Mouse (Mus musculus) WW6 (cell line): Measurements from ENCODE around the gene Cdh12.

Experiments
- DNase-seq: peaks from one replicate; pipeline ENCODE4 v3.0.0-alpha.2; 2013; ENCODE audit warnings: low read depth, low spot score

The Cdh12 gene

GRCm38 (mm10) chr15:20696229-20696628, 247.2 kb downstream of the Cdh12 start:
- no peak for DNase-seq

DNA sequence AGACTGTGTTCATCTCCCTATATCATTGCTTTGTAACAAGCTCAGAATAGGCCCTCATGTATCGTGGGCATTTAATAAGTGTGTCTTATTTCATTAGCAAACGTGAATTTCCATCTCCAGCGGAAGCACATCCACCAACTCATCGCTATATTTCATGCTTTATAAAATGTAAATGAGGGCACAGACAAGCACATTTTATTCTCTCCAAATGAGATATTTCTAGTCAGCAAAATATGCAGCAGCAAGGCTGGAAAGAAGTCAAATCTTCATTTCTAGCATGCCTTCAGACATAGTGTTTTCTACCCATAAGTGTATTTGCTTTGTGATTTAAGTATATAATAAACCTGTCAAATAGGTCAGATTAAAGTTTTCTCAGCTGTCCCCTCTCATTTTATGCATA, 262.8 kb downstream of the Cdh12 start:
- no peak for DNase-seq

- no peak for DNase-seq
Measured at GRCm38 (mm10) chr15:20772289-20772688, 323.2 kb downstream of the Cdh12 start.

- DNase-seq, result no peak
Measured at GRCm38 (mm10) chr15:20773423-20773822, 324.4 kb downstream of the Cdh12 start.

GRCm38 (mm10) chr15:20796999-20797398, 347.9 kb downstream of the Cdh12 start:
- DNase-seq, result no peak

DNA sequence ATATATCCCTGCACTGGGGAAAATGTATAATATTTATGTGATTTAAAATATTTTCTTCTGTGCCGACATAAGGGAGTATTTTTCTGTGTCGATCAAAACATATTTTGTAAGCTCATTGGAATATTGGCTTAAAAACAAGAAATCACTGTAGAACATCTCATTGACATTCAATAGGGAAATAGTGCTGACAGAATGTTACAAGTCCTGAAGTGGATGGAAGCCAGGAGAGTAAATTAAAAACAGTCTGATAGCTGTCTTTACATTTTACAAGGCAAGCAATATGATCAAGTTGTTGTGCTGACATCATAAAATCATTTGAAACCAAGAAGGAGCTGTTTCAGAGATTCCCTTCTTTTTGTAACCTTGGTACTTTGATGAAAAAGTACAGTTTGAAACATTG, 349.5 kb downstream of the Cdh12 start:
- no peak for DNase-seq

DNA sequence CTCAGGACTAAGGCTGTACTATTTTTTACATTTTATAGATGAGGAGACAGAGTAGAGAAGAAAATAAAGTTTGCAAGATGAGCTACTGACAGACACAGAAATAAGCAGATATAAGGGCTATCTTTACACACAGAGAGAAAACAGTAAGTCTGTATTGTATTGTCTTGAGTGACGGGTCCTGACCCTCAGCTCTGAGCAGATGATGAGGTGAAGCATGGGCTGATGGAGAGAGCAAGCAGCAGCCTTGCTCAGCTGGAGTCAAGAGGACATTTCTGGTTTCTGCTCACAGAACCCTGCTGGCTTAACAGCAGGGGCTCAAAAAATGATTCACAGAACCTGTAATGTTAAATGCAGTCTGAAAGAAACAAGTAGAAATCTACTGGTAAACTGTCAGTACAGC, 386.8 kb downstream of the Cdh12 start:
- DNase-seq, result no peak

DNA sequence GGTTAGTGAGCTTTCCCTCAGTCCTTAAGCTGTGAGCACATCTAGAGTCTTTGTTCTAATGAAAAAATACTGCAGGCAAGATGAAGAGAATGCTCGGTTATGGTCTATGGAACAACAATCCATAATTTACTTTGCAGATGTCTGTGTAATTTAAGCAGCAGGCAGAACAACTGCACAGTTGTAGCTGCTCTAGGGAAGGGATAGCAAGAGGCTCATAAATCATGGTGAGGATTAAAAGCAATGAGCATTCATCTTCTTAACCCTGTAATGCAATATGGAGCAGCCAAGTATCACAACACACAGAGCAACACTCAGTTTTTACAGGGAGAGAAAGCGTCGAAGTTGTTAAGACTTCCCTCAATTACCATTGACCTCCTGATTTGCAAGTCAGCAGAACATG, 387.9 kb downstream of the Cdh12 start:
- DNase-seq, result no peak

DNA sequence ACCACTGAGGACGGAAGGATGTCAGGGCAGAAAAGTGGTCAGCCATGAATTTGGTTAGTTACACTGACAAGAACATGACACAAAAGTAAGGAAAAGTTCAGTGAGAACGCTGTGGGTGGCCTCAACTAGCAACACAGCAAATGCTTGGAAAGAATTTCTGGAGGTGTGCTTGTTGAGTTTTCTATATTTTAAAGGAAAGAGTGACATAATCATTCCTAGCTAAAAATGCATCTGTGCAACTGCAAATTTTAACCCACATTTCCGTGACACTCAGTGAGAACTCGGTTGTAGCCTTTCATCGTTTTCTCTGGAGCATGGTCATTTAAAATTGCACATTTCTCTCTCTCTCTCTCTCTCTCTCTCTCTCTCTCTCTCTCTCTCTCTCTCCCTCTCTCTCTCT, 392.4 kb downstream of the Cdh12 start:
- no peak for DNase-seq

- no peak for DNase-seq
Measured at GRCm38 (mm10) chr15:20863076-20863475, 414.0 kb downstream of the Cdh12 start.

GRCm38 (mm10) chr15:20872518-20872917, 423.5 kb downstream of the Cdh12 start:
- no peak for DNase-seq

- no peak for DNase-seq
Measured at GRCm38 (mm10) chr15:20876993-20877392, 427.9 kb downstream of the Cdh12 start.

- DNase-seq, result no peak
Measured at GRCm38 (mm10) chr15:20893471-20893870, 444.4 kb downstream of the Cdh12 start.

- no peak for DNase-seq
Measured at GRCm38 (mm10) chr15:20902568-20902967, 453.5 kb downstream of the Cdh12 start.

- no peak for DNase-seq
Measured at GRCm38 (mm10) chr15:20928221-20928620, 479.2 kb downstream of the Cdh12 start.

GRCm38 (mm10) chr15:20944000-20944399, 494.9 kb downstream of the Cdh12 start:
- DNase-seq, result no peak

GRCm38 (mm10) chr15:20967463-20967862, 518.4 kb downstream of the Cdh12 start:
- DNase-seq, result no peak

GRCm38 (mm10) chr15:20971041-20971440, 522.0 kb downstream of the Cdh12 start:
- no peak for DNase-seq

GRCm38 (mm10) chr15:21000541-21000940, 551.5 kb downstream of the Cdh12 start:
- DNase-seq, result no peak

GRCm38 (mm10) chr15:21007931-21008330, 558.9 kb downstream of the Cdh12 start:
- no peak for DNase-seq

GRCm38 (mm10) chr15:21008487-21008886, 559.4 kb downstream of the Cdh12 start:
- no peak for DNase-seq

DNA sequence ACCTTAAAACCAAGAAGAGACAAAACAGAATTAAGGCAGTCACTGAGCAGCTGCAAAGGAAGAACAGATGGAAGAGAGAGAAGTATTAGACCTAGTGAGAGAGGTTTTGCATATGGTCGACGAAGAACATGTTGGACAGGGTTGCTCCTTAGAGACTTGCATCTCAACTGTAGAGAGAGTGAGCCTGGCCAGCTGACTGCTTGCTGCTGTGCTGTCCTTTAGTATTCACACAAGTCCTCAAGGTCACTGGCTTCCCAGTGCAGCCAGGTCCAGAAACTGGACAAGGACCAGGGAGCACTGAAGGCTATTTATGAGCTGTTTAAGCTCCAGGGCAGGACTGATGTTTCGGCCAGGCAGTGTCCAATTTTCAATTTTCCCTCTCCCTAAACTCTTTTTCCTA, 559.9 kb downstream of the Cdh12 start:
- DNase-seq, result no peak

DNA sequence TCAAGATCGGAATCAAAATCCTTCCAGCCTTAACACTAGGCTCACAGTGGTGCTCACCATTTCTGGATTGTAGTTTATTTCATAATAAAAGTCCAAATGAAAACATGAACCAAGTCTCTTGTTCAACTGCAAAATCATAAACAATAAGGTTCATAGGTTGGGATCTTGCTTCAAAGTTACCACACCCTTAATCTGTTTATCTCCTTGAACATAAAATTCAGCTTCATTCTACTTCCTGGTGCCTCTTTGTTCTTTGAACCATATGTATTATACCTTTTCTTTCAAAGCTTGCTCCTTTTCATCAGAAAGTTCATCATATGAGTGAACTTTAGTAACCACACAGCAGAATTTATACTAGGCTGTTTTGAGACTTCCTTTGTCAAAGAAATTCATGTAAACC, 614.6 kb downstream of the Cdh12 start:
- DNase-seq, result no peak

- DNase-seq, result no peak
Measured at GRCm38 (mm10) chr15:21069264-21069663, 620.2 kb downstream of the Cdh12 start.

DNA sequence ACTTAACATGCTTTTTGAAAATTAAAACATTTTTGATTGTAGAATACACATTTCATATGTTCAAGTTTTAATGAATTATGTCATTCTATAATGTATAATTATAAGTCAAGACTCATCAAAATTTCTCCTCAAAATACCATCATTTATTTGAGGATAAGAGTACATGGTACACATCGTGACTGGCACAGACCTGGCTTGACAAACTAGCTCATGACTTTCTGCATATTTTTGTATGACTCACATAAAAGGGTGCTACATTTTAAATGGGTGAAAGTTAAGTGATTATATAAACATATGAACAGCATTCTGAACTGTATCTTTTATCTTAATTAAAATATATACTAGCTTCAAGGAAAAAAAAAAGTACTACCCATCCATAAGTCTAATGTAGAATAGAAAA, 643.8 kb downstream of the Cdh12 start:
- DNase-seq, result no peak
